Mouse (Mus musculus) heart, adult 2 months (tissue): ENCODE measurements around the gene Txnrd2. TPM values are rescaled to one million over a fixed set of nuclear protein-coding genes. Genes with fewer than 3 reads are reported as not detected.
A peak's percentile ranks its signal among the peaks of the same experiment; 100 is the strongest.

Experiments
- DNase-seq, 2 experiments: peaks; one replicate each; pipeline ENCODE4 v3.0.0; 2021
- H3K27ac ChIP-seq: fragments of 200-600 bp; 2 replicates; pipeline ENCODE4 v1.8.1; 2022
- H3K27me3 ChIP-seq: fragments of 200-500 bp; 2 replicates; pipeline ENCODE4 v1.6.1; 2012; ENCODE audit warnings: mild to moderate bottlenecking, low read length, inconsistent platforms, mixed read lengths; ENCODE audit not compliant: control insufficient read depth, insufficient read depth
- H3K36me3 ChIP-seq: fragments of 200-500 bp; 2 replicates; pipeline ENCODE4 v1.6.1; 2012; ENCODE audit warnings: low read length, inconsistent platforms; ENCODE audit not compliant: control insufficient read depth, insufficient read depth
- H3K4me1 ChIP-seq: fragments of 200-500 bp; 2 replicates; pipeline ENCODE4 v1.6.1; 2011; ENCODE audit warnings: low read length; ENCODE audit not compliant: control insufficient read depth, insufficient read depth
- H3K4me3 ChIP-seq: fragments of 200-600 bp; 2 replicates; pipeline ENCODE4 v1.8.1; 2022
- H3K79me2 ChIP-seq: fragments of 200-500 bp; replicated peaks from 2 replicates; pipeline ENCODE4 v1.6.1; 2012; ENCODE audit warnings: mild to moderate bottlenecking, inconsistent platforms, low read length, moderate library complexity, mixed read lengths; ENCODE audit not compliant: control insufficient read depth, insufficient read depth
- H3K9ac ChIP-seq: fragments of 200-500 bp; 2 replicates; pipeline ENCODE4 v1.6.1; 2012; ENCODE audit warnings: low read depth, mild to moderate bottlenecking, control low read depth, inconsistent platforms, low read length, mixed read lengths
- CTCF ChIP-seq: fragments of 200-600 bp; IDR thresholded peaks from 2 replicates; pipeline ENCODE4 v1.8.1; 2022; ENCODE audit warnings: antibody characterized with exemption, mild to moderate bottlenecking, moderate library complexity
- EP300 ChIP-seq: fragments of 200-500 bp; IDR thresholded peaks from 2 replicates; pipeline ENCODE4 v1.6.1; 2011; ENCODE audit warnings: low read depth, low read length, control low read depth; ENCODE audit not compliant: insufficient read depth
- POLR2A ChIP-seq: fragments of 200-500 bp; IDR thresholded peaks from 2 replicates; pipeline ENCODE4 v1.6.1; 2011; ENCODE audit warnings: mild to moderate bottlenecking, low read depth, low read length, control low read depth; ENCODE audit not compliant: insufficient read depth
- WGBS: fragments of 180-500 bp; shearing (Covaris S2); methylation state at CpG from one replicate; pipeline ENCODE4 v1.1.7; 2018; 5-methylcytosine and 5-hydroxymethylcytosine counted together
- intact Hi-C: fragments of 180-260 bp; cut with DNase I; formaldehyde crosslinking; loops from one replicate; pipeline ENCODE4 v1.15.1; 2025
- polyA plus RNA-seq: library from polyadenylated mRNA; depleted of rRNA; stranded (reverse); fragments of >200 nt; gene quantifications from 2 replicates; pipeline ENCODE4 v1.2.3, GENCODE M21; 2012
- total RNA-seq, 2 experiments: library from RNA; stranded (reverse); gene quantifications; 2 replicates each; pipeline ENCODE4 v1.2.3; 2021

Txnrd2 gene
- total and polyA plus RNA-seq, 3 experiments: 35.1 to 39.7 (median 37.6) TPM

- DNase-seq: peak in 1 of 2 experiments; percentile 3
- intact Hi-C loops: no loop called here
- WGBS: 66% methylated on average over 3 of the region's 3 CpGs
- H3K27me3 ChIP-seq: no peaks in the 10 kb centered on the region
- H3K27ac ChIP-seq: no peak overlapping the region
- no peak for TF ChIP-seq EP300
- TF ChIP-seq CTCF: no peak
- no peak for TF ChIP-seq POLR2A
- H3K79me2 ChIP-seq: no peaks in the 10 kb centered on the region
- H3K4me3 ChIP-seq: no peak overlapping the region
- peaks cover 4% of the 10 kb centered on the region for H3K4me1 ChIP-seq
- H3K36me3 ChIP-seq: no peaks in the 10 kb centered on the region
- no peak overlapping the region for H3K9ac ChIP-seq
These were observed 39.2 kb upstream of the Txnrd2 start for GRCm38 (mm10) chr16:18386972-18387371.

GRCm38 (mm10) chr16:18387704-18388582 is 38.2 kb upstream of the Txnrd2 start:
- H3K27me3 ChIP-seq: no peaks in the 10 kb centered on the region
- H3K4me3 ChIP-seq: no peak overlapping the region
- no peaks in the 10 kb centered on the region for H3K36me3 ChIP-seq
- no peak overlapping the region; the same call in 1 of the 2 replicates for H3K27ac ChIP-seq
- intact Hi-C loops: no loop called here
- H3K79me2 ChIP-seq: no peaks in the 10 kb centered on the region
- H3K4me1 ChIP-seq: peaks cover 4% of the 10 kb centered on the region
- WGBS: 44% methylated on average over 6 of the region's 7 CpGs
- DNase-seq: peak in 1 of 2 experiments; percentile 5
- no peak overlapping the region for H3K9ac ChIP-seq
- TF ChIP-seq EP300 (no peak), POLR2A (no peak), CTCF (no peak)

GRCm38 (mm10) chr16:18388583-18389435 is 37.4 kb upstream of the Txnrd2 start:
- Histone ChIP-seq H3K4me1 (peaks cover 8% of the 10 kb centered on the region), H3K79me2 (no peaks in the 10 kb centered on the region), H3K4me3 (no peak overlapping the region), H3K27me3 (no peaks in the 10 kb centered on the region), H3K9ac (no peak overlapping the region), H3K27ac (peak overlapping the region; percentile 12; the same call in 1 of the 2 replicates), H3K36me3 (no peaks in the 10 kb centered on the region)
- WGBS: 84% methylated on average over 14 of the region's 14 CpGs
- intact Hi-C loops: no loop called here
- DNase-seq: peak; percentile 3 to 18
- TF ChIP-seq POLR2A (no peak), CTCF (no peak), EP300 (no peak)

GRCm38 (mm10) chr16:18390399-18390798 is 35.8 kb upstream of the Txnrd2 start:
- Histone ChIP-seq H3K36me3 (no peaks in the 10 kb centered on the region), H3K79me2 (no peaks in the 10 kb centered on the region), H3K27me3 (no peaks in the 10 kb centered on the region), H3K27ac (no peak overlapping the region), H3K4me1 (peaks cover 13% of the 10 kb centered on the region), H3K4me3 (no peak overlapping the region), H3K9ac (no peak overlapping the region)
- no peak for TF ChIP-seq POLR2A
- no peak for TF ChIP-seq EP300
- no peak for TF ChIP-seq CTCF
- intact Hi-C loops: no loop called here
- 84% methylated on average over 6 of the region's 6 CpGs for WGBS
- no peak for DNase-seq

- WGBS: 93% methylated on average over 3 of the region's 3 CpGs
- no peak for TF ChIP-seq CTCF
- TF ChIP-seq POLR2A: no peak
- no peak for TF ChIP-seq EP300
- Histone ChIP-seq H3K9ac (no peak overlapping the region), H3K27ac (no peak overlapping the region), H3K79me2 (no peaks in the 10 kb centered on the region), H3K4me3 (no peak overlapping the region), H3K4me1 (peaks cover 16% of the 10 kb centered on the region), H3K27me3 (no peaks in the 10 kb centered on the region), H3K36me3 (no peaks in the 10 kb centered on the region)
- intact Hi-C loops: no loop called here
- DNase-seq: no peak
These were observed 35.1 kb upstream of the Txnrd2 start for GRCm38 (mm10) chr16:18391127-18391526.

GRCm38 (mm10) chr16:18391728-18392127 is 34.5 kb upstream of the Txnrd2 start:
- TF ChIP-seq CTCF (no peak), POLR2A (no peak), EP300 (no peak)
- DNase-seq: no peak
- Histone ChIP-seq H3K79me2 (no peaks in the 10 kb centered on the region), H3K4me1 (peaks cover 16% of the 10 kb centered on the region), H3K9ac (no peak overlapping the region), H3K27me3 (no peaks in the 10 kb centered on the region), H3K4me3 (no peak overlapping the region), H3K36me3 (no peaks in the 10 kb centered on the region), H3K27ac (no peak overlapping the region)
- WGBS: 94% methylated on average over 3 of the region's 3 CpGs
- intact Hi-C loops: loop anchor here (2.0 kb wide), 1 partner anchor 35 kb away; the partner anchor contains the start of genes Comt and Txnrd2
